Mouse (Mus musculus) C3H10T1/2 (cell line): Measurements from ENCODE around the gene Marc1. TPM values are rescaled to one million over a fixed set of nuclear protein-coding genes. Genes with fewer than 3 reads are reported as not detected.

Experiments used
- polyA plus RNA-seq, 2 experiments: library from polyadenylated mRNA; unstranded; fragments of >200 nt; fragmentation: generic; extraction: Trizol; gene quantifications; one replicate each; pipeline ENCODE4 v1.2.1; 2012; ENCODE audit warnings: missing spikeins in 2 of 2

The Marc1 gene
- under 1 TPM in 1 of 2 experiments, not detected in 1; 0.04 TPM for polyA plus RNA-seq

GRCm38 (mm10) chr1:184810780-184811575 lies at the start of gene Marc1:
Gene Marc1, minus strand, starts transcription at chr1:184811313.

GRCm38 (mm10) chr1:184846092-184846750 lies 35.1 kb upstream of the Marc1 start, which contains the start of gene Marc2:
Gene Marc2, minus strand, starts transcription at chr1:184846451.

Other genes with a start within 250 kb of the Marc1 start
- gene Hlx, start 78.7 kb downstream of the Marc1 start, polyA plus RNA-seq, result 10 to 100 TPM; 11.4 to 37.4 TPM
- gene Marc2, start 35.1 kb upstream of the Marc1 start, polyA plus RNA-seq, result 100 to 1,000 TPM; 107 to 142 TPM
- gene C130074G19Rik, start 71.9 kb upstream of the Marc1 start, polyA plus RNA-seq, result not detected
- 1 to 10 TPM in 1 of 2 experiments, under 1 TPM in 1; 0.43 to 5.2 TPM for gene Mark1, start 188.3 kb upstream of the Marc1 start, polyA plus RNA-seq